Mouse (Mus musculus) MEL (cell line): ENCODE results near the gene Eomes. TPM values are rescaled to one million over a fixed set of nuclear protein-coding genes. Genes with fewer than 3 reads are reported as not detected.
A peak's percentile ranks its signal among the peaks of the same experiment; 100 is the strongest.

Experiments used
- DNase-seq: peaks from one replicate; pipeline ENCODE4 v3.0.0; 2011; ENCODE audit warnings: low read depth, low spot score
- H3K27ac ChIP-seq: 2 replicates; pipeline ENCODE4 v1.5.1; 2012; ENCODE audit warnings: low read depth, mild to moderate bottlenecking, control low read depth, low read length, moderate library complexity; ENCODE audit not compliant: control insufficient read depth
- H3K27me3 ChIP-seq, 2 experiments: fragments of 150-350 bp in 1 of 2; sonication (generic) in 1 of 2; 2 replicates each; pipeline ENCODE4 v1.6.1; 2012; ENCODE audit warnings: low read length in 2 of 2, mild to moderate bottlenecking in 2 of 2, improper control_type of control experiment in 1 of 2, moderate library complexity in 1 of 2; ENCODE audit not compliant: insufficient read depth in 2 of 2, control insufficient read depth in 1 of 2
- H3K36me3 ChIP-seq, 2 experiments: 2 replicates each; pipeline ENCODE4 v1.6.1; 2012 to 2014; ENCODE audit warnings: low read length in 2 of 2, improper control_type of control experiment in 1 of 2, inconsistent platforms in 1 of 2, mild to moderate bottlenecking in 1 of 2; ENCODE audit not compliant: insufficient read depth in 2 of 2, control insufficient read depth in 1 of 2
- H3K4me1 ChIP-seq, 2 experiments: fragments of 150-350 bp in 1 of 2; sonication (generic) in 1 of 2; 2 replicates each; pipeline ENCODE4 v1.6.1; 2012; ENCODE audit warnings: low read length in 2 of 2, improper control_type of control experiment in 1 of 2, mild to moderate bottlenecking in 1 of 2; ENCODE audit not compliant: insufficient read depth in 2 of 2, control insufficient read depth in 1 of 2
- H3K4me3 ChIP-seq, 2 experiments: fragments of 150-350 bp in 1 of 2; sonication (generic) in 1 of 2; 2 replicates each; pipeline ENCODE4 v1.5.1; 2012; ENCODE audit warnings: low read depth in 2 of 2, low read length in 2 of 2, mild to moderate bottlenecking in 2 of 2, moderate library complexity in 2 of 2, control low read depth in 1 of 2, improper control_type of control experiment in 1 of 2; ENCODE audit not compliant: control insufficient read depth in 1 of 2, insufficient read depth in 1 of 2
- H3K79me2 ChIP-seq: 2 replicates; pipeline ENCODE4 v1.6.1; 2012; ENCODE audit warnings: mild to moderate bottlenecking, low read length, moderate library complexity; ENCODE audit not compliant: control insufficient read depth, poor library complexity, insufficient read depth
- H3K9ac ChIP-seq: 2 replicates; pipeline ENCODE4 v1.6.1; 2012; ENCODE audit warnings: low read depth, mild to moderate bottlenecking, control low read depth, low read length, moderate library complexity; ENCODE audit not compliant: control insufficient read depth, poor library complexity, severe bottlenecking
- H3K9me3 ChIP-seq: fragments of 150-350 bp; sonication (generic); replicated peaks from 2 replicates; pipeline ENCODE4 v1.6.1; 2012; ENCODE audit warnings: mild to moderate bottlenecking, low read length, improper control_type of control experiment, moderate library complexity; ENCODE audit not compliant: insufficient read depth
- BHLHE40 ChIP-seq: IDR thresholded peaks from 2 replicates; pipeline ENCODE4 v1.6.1; 2012; ENCODE audit warnings: low read depth, mild to moderate bottlenecking, inconsistent platforms, low read length, improper control_type of control experiment, borderline replicate concordance
- CTCF ChIP-seq, 3 experiments: IDR thresholded peaks in 2 of 3; conservative IDR thresholded peaks in 1 of 3; 2 replicates each; pipeline ENCODE4 v1.5.1; 2011 to 2012; ENCODE audit warnings: low read length in 3 of 3, low read depth in 2 of 3, mild to moderate bottlenecking in 2 of 3, improper control_type of control experiment in 1 of 3, inconsistent platforms in 1 of 3, mixed read lengths in 1 of 3, moderate library complexity in 1 of 3; ENCODE audit not compliant: control insufficient read depth in 1 of 3, insufficient read depth in 1 of 3, poor library complexity in 1 of 3, severe bottlenecking in 1 of 3
- E2F4 ChIP-seq: IDR thresholded peaks from 2 replicates; pipeline ENCODE4 v1.6.1; 2011; ENCODE audit warnings: low read depth, low read length, improper control_type of control experiment, borderline replicate concordance
- GATA1 ChIP-seq: IDR thresholded peaks from 2 replicates; pipeline ENCODE4 v1.6.1; 2011; ENCODE audit warnings: low read depth, low read length, improper control_type of control experiment
- JUND ChIP-seq: IDR thresholded peaks from 2 replicates; pipeline ENCODE4 v1.6.1; 2011; ENCODE audit warnings: low read depth, mild to moderate bottlenecking, improper control_type of control experiment, low read length
- MXI1 ChIP-seq: IDR thresholded peaks from 2 replicates; pipeline ENCODE4 v1.6.1; 2011; ENCODE audit warnings: mild to moderate bottlenecking, low read depth, low read length, improper control_type of control experiment
- MYB ChIP-seq: IDR thresholded peaks from 2 replicates; pipeline ENCODE4 v1.6.1; 2011; ENCODE audit warnings: mild to moderate bottlenecking, low read depth, low read length, improper control_type of control experiment
- MYC ChIP-seq: IDR thresholded peaks from 2 replicates; pipeline ENCODE4 v1.6.1; 2011; ENCODE audit warnings: low read depth, mild to moderate bottlenecking, low read length, improper control_type of control experiment, moderate library complexity
- NELFE ChIP-seq: IDR thresholded peaks from 2 replicates; pipeline ENCODE4 v1.6.1; 2011; ENCODE audit warnings: low read depth, low read length, improper control_type of control experiment
- POLR2A ChIP-seq, 2 experiments: IDR thresholded peaks; 2 replicates each; pipeline ENCODE4 v1.6.1; 2011 to 2012; ENCODE audit warnings: low read length in 2 of 2, mild to moderate bottlenecking in 2 of 2, control low read depth in 1 of 2, improper control_type of control experiment in 1 of 2, low read depth in 1 of 2, moderate library complexity in 1 of 2; ENCODE audit not compliant: control insufficient read depth in 1 of 2, insufficient read depth in 1 of 2, poor library complexity in 1 of 2
- RCOR1 ChIP-seq: IDR thresholded peaks from 2 replicates; pipeline ENCODE4 v1.6.1; 2012; ENCODE audit warnings: low read depth, mild to moderate bottlenecking, inconsistent platforms, low read length, improper control_type of control experiment
- TBP ChIP-seq: IDR thresholded peaks from 2 replicates; pipeline ENCODE4 v1.8.0; 2011; ENCODE audit warnings: low read depth, low read length, improper control_type of control experiment
- USF1 ChIP-seq: IDR thresholded peaks from 2 replicates; pipeline ENCODE4 v1.6.1; 2014; ENCODE audit warnings: low read depth, mild to moderate bottlenecking, inconsistent platforms, low read length, improper control_type of control experiment, moderate library complexity
- USF2 ChIP-seq, 2 experiments: IDR thresholded peaks; 2 replicates each; pipeline ENCODE4 v1.6.1; 2011 to 2012; ENCODE audit warnings: improper control_type of control experiment in 2 of 2, low read length in 2 of 2, borderline replicate concordance in 1 of 2, inconsistent platforms in 1 of 2, low read depth in 1 of 2, mild to moderate bottlenecking in 1 of 2; ENCODE audit not compliant: insufficient read depth in 1 of 2
- ZC3H11A ChIP-seq: IDR thresholded peaks from 2 replicates; pipeline ENCODE4 v1.6.1; 2012; ENCODE audit warnings: low read depth, mild to moderate bottlenecking, inconsistent platforms, low read length, improper control_type of control experiment
- ZMIZ1 ChIP-seq: IDR thresholded peaks from 2 replicates; pipeline ENCODE4 v1.6.1; 2012; ENCODE audit warnings: low read depth, mild to moderate bottlenecking, inconsistent platforms, low read length, improper control_type of control experiment, moderate library complexity
- ZNF384 ChIP-seq: IDR thresholded peaks from 2 replicates; pipeline ENCODE4 v1.6.1; 2012; ENCODE audit warnings: low read depth, mild to moderate bottlenecking, inconsistent platforms, low read length, improper control_type of control experiment
- polyA plus RNA-seq, 2 experiments: library from polyadenylated mRNA; stranded (reverse) in 1 of 2; unstranded in 1 of 2; fragments of >175 nt in 1 of 2; fragments of >200 nt in 1 of 2; gene quantifications; 2 replicates each; pipeline versions ENCODE4 v1.2.1 to v1.2.4; 2012; ENCODE audit warnings: low replicate concordance in 2 of 2, low read depth in 1 of 2; ENCODE audit not compliant: insufficient read length in 2 of 2, insufficient read depth in 1 of 2, missing spikeins in 1 of 2
- total RNA-seq: library from RNA; depleted of rRNA; stranded (reverse); fragments of 300-350 nt; gene quantifications from 2 replicates; pipeline ENCODE4 v1.2.3, GENCODE M21; 2012

The Eomes gene
- total and polyA plus RNA-seq, 3 experiments, result not detected

DNA sequence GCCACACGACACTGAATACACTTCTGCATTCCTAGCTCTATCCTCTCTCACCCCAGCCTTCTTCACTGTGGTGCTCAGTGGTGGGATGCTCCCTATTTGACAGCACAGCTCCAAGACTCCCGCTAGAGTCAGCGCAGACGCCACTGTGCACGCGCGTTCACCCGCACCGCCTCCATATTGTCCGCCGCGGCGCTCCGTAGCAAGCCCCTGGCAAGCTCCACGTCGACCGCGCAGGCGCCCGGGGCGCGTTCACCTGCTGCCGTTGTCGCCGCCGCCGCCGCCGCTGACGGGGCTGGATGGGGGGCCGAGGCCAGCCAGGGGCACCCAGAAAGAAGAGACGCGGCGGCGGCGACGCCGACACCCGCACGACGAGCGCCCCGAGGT, 28.0 kb downstream of the Eomes start, which contains the start of gene Golga4 (continued):
- TF ChIP-seq NELFE (peak; percentile 67), GATA1 (no peak)
- TF ChIP-seq, all 39 proteins: peak for 10

DNA sequence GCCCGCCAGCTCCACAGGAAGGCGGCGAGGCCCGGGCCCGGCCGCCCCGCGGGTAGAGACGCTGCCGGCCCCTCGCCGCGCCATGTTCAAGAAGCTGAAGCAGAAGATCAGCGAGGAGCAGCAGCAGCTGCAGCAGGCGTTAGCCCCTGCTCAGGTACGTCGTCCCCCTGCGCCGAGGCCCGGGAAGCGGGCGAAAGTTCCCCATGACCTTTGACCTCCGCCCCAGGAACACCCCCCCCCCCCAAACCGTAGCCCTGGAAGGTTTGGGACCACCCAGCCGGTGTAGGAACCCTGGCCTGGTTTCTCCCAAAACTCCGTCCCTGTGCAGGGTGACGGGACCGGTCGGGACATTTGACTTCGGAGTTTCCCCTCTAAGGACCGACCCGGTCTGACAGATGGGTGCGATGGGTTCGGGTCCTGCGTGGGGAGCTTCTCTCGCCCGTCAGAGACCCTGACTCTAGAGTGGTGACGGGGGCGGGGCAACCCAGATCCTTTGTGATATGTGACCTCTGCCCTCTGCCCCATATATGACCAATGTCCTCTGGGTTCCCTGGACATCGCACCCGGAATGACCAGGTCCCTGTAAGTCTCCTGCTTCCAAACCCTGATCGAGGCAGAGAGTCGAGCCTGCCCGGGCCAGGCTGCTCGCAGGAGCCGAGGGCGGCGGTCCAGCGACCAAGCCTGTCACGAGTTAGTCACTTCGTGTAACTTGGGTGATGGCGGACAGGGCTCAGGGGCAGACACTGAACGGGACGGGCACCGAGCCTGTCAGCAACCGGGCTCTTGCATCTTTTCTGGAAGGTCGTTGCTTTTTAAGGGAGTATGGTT, 28.6 kb downstream of the Eomes start:
- 0 out of 2 replicates have a peak overlapping the region, but pooled peaks have one; percentile 13 for H3K27ac ChIP-seq
- H3K4me1 ChIP-seq, result peaks cover 3 to 11% of the 10 kb centered on the region in 2 experiments
- peaks cover 0 to 8% of the 10 kb centered on the region in 2 experiments; a peak in 2 of 4 replicates for H3K36me3 ChIP-seq
- peak overlapping the region; percentile 73 to 74 for H3K4me3 ChIP-seq
- no peaks in the 10 kb centered on the region for H3K9me3 ChIP-seq
- peaks cover 46% of the 10 kb centered on the region for H3K79me2 ChIP-seq
- no peaks in the 10 kb centered on the region; a peak in 1 of 4 replicates for H3K27me3 ChIP-seq
- DNase-seq, result peak; percentile 41
- H3K9ac ChIP-seq, result peak overlapping the region; percentile 91
- TF ChIP-seq NELFE (no peak), ZMIZ1 (no peak), POLR2A (IDR thresholded peaks at IDR 0.05; ENCODE audit: control insufficient read depth in 1 of 2, insufficient read depth in 1 of 2, low read depth in 1 of 2, low read length in 2 of 2, poor library complexity in 1 of 2) (peak in 1 of 2 experiments; percentile 1; a peak in 1 of 4 replicates), MXI1 (no peak)

DNA sequence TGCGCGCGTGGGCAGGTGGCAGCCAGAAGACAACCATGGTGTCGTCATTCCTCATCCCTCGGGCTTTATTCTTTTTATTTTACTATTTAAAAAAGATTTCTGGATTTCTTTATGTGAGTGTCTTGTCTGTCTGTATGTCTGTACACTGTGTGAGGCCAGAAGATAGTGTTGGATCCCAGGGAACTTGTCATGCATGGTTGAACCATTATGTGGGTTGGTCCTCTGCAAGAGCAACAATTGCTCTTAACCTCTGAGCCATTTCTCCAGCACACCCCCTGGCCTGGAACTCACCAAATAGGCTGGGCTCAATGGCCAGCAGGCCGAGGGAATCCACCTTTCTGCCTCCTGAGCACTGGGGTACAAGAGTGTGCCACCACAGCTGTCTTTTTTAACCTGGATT, 29.5 kb downstream of the Eomes start:
- Histone ChIP-seq H3K27me3 (no peaks in the 10 kb centered on the region), H3K4me3 (no peak overlapping the region; a peak in 2 of 4 replicates), H3K9ac (no peak overlapping the region), H3K4me1 (peaks cover 9 to 16% of the 10 kb centered on the region in 2 experiments), H3K36me3 (peaks cover 0 to 18% of the 10 kb centered on the region in 2 experiments; a peak in 2 of 4 replicates), H3K79me2 (peaks cover 52% of the 10 kb centered on the region), H3K9me3 (no peaks in the 10 kb centered on the region), H3K27ac (no peak overlapping the region)
- DNase-seq, result no peak
- TF ChIP-seq TBP (no peak), E2F4 (no peak), USF2 (IDR thresholded peaks at IDR 0.05; ENCODE audit: borderline replicate concordance in 1 of 2, insufficient read depth in 1 of 2, low read depth in 1 of 2, low read length in 2 of 2) (no peak)

DNA sequence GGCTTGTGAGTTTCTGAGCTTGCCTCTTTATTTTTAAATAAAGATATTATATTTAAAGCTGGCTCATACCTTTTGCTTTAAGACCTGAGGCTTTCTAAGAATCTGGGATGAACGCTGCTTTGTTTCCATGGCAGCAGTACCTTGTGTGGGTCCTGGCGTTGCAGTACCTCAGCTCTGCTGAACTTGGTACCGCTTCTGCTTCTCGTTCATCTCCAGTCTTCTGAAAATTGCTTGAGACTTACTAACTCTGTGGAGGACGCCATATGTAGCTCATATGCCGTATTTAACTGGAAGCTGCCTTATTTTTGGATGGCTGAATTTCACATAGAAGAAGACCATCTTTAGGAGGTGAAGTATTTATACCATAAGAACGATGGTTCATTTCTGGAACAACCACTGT, 30.6 kb downstream of the Eomes start:
- Histone ChIP-seq H3K27me3 (no peaks in the 10 kb centered on the region), H3K4me1 (peaks cover 20 to 23% of the 10 kb centered on the region in 2 experiments), H3K9ac (no peak overlapping the region), H3K4me3 (no peak overlapping the region), H3K9me3 (no peaks in the 10 kb centered on the region), H3K79me2 (peaks cover 59% of the 10 kb centered on the region), H3K27ac (no peak overlapping the region), H3K36me3 (peaks cover 0 to 26% of the 10 kb centered on the region in 2 experiments; a peak in 2 of 4 replicates)
- TF ChIP-seq ZNF384 (no peak), MYC (no peak), JUND (no peak), BHLHE40 (no peak), MXI1 (no peak), USF1 (no peak), ZC3H11A (no peak), CTCF (IDR thresholded peaks at IDR 0.05 in 2 of 3, conservative IDR thresholded peaks at IDR 0.05 in 1 of 3; ENCODE audit: control insufficient read depth in 1 of 3, insufficient read depth in 1 of 3, low read depth in 2 of 3, low read length in 3 of 3, poor library complexity in 1 of 3, severe bottlenecking in 1 of 3) (no peak), RCOR1 (no peak), MYB (no peak)
- DNase-seq, result no peak
